Mouse (Mus musculus) ovary, postnatal 14 days (tissue): ENCODE measurements at regions not wholly inside any gene's neighbourhood (a gene's known extent, or its start where the extent isn't known, plus 50 kb on each side); places are given as distances from the start of the nearest gene placed in this dataset.

Experiments
- DNase-seq: peaks from one replicate; pipeline ENCODE4 v3.0.0; 2022; ENCODE audit warnings: low spot score

- no peak for DNase-seq
Measured at GRCm38 (mm10) chr13:71653212-71653938, 310.1 kb downstream of the Irx1 start.

- no peak for DNase-seq
Measured at GRCm38 (mm10) chr13:71649876-71650275, 313.6 kb downstream of the Irx1 start.

- no peak for DNase-seq
Measured at GRCm38 (mm10) chr13:71649031-71649430, 314.5 kb downstream of the Irx1 start.

GRCm38 (mm10) chr13:71631447-71631846 lies 332.1 kb downstream of the Irx1 start:
- no peak for DNase-seq

GRCm38 (mm10) chr13:71617198-71617597 lies 346.3 kb downstream of the Irx1 start:
- DNase-seq: no peak

GRCm38 (mm10) chr13:71612393-71613179 lies 350.9 kb downstream of the Irx1 start:
- no peak for DNase-seq

- no peak for DNase-seq
Measured at GRCm38 (mm10) chr13:71582486-71582885, 381.0 kb downstream of the Irx1 start.

- no peak for DNase-seq
Measured at GRCm38 (mm10) chr13:71565895-71566294, 397.6 kb downstream of the Irx1 start.

GRCm38 (mm10) chr13:71565388-71565787 lies 398.1 kb downstream of the Irx1 start:
- no peak for DNase-seq

- DNase-seq: no peak
Measured at GRCm38 (mm10) chr13:71558477-71559215, 404.9 kb downstream of the Irx1 start.

- DNase-seq: no peak
Measured at GRCm38 (mm10) chr13:71555471-71555870, 408.1 kb downstream of the Irx1 start.

- DNase-seq: no peak
Measured at GRCm38 (mm10) chr13:71550109-71550508, 413.4 kb downstream of the Irx1 start.

- no peak for DNase-seq
Measured at GRCm38 (mm10) chr13:71549206-71549831, 414.2 kb downstream of the Irx1 start.

- DNase-seq: no peak
Measured at GRCm38 (mm10) chr13:71538226-71538625, 425.3 kb downstream of the Irx1 start.

GRCm38 (mm10) chr13:71532796-71533351 lies 430.6 kb downstream of the Irx1 start:
- DNase-seq: no peak

GRCm38 (mm10) chr13:71529397-71530122 lies 434.0 kb downstream of the Irx1 start:
- no peak for DNase-seq

GRCm38 (mm10) chr13:71517776-71518175 lies 445.7 kb downstream of the Irx1 start:
- DNase-seq: no peak

- DNase-seq: no peak
Measured at GRCm38 (mm10) chr13:71513204-71513603, 450.3 kb downstream of the Irx1 start.

GRCm38 (mm10) chr13:71507956-71508401 lies 455.5 kb downstream of the Irx1 start:
- DNase-seq: no peak

GRCm38 (mm10) chr13:71507421-71507931 lies 456.0 kb downstream of the Irx1 start:
- DNase-seq: no peak

GRCm38 (mm10) chr13:71506777-71507176 lies 456.7 kb downstream of the Irx1 start:
- no peak for DNase-seq
